Mouse (Mus musculus) small intestine, adult 2 months (tissue): ENCODE measurements around the gene Gm2026. TPM values are rescaled to one million over a fixed set of nuclear protein-coding genes. Genes with fewer than 3 reads are reported as not detected.
"Not testable (repeated sequence)": the region's sequence is repeated elsewhere in the genome, so short reads cannot be mapped to it uniquely, and the experiment has no call there.

Experiments used
- H3K27ac ChIP-seq: fragments of 200-500 bp; 2 replicates; pipeline ENCODE4 v1.5.1; 2012; ENCODE audit warnings: low read depth, low read length, control low read depth, inconsistent platforms; ENCODE audit not compliant: insufficient read depth
- H3K27me3 ChIP-seq: fragments of 200-500 bp; 2 replicates; pipeline ENCODE4 v1.6.1; 2012; ENCODE audit warnings: mild to moderate bottlenecking, moderate library complexity, low read length, inconsistent platforms; ENCODE audit not compliant: control insufficient read depth, insufficient read depth
- H3K36me3 ChIP-seq: fragments of 200-500 bp; 2 replicates; pipeline ENCODE4 v1.6.1; 2012; ENCODE audit warnings: mild to moderate bottlenecking, low read length, control low read depth, inconsistent platforms; ENCODE audit not compliant: control insufficient read depth, insufficient read depth
- H3K4me1 ChIP-seq: fragments of 200-500 bp; 2 replicates; pipeline ENCODE4 v1.6.1; 2012; ENCODE audit warnings: low read length, inconsistent platforms, mixed read lengths; ENCODE audit not compliant: control insufficient read depth, insufficient read depth, insufficient read length
- H3K4me3 ChIP-seq: fragments of 200-500 bp; 2 replicates; pipeline ENCODE4 v1.5.1; 2012; ENCODE audit warnings: low read depth, mild to moderate bottlenecking, control low read depth, inconsistent platforms, low read length, moderate library complexity
- WGBS: fragments of 180-500 bp; shearing (Covaris S2); methylation state at CpG from one replicate; pipeline ENCODE4 v1.1.7; 2018; 5-methylcytosine and 5-hydroxymethylcytosine counted together
- polyA plus RNA-seq: library from polyadenylated mRNA; depleted of rRNA; stranded (reverse); fragments of >200 nt; gene quantifications from 2 replicates; pipeline ENCODE4 v1.2.3, GENCODE M21; 2012; rRNA removed

Gm2026 gene
- polyA plus RNA-seq, result not detected in 2 replicates

DNA sequence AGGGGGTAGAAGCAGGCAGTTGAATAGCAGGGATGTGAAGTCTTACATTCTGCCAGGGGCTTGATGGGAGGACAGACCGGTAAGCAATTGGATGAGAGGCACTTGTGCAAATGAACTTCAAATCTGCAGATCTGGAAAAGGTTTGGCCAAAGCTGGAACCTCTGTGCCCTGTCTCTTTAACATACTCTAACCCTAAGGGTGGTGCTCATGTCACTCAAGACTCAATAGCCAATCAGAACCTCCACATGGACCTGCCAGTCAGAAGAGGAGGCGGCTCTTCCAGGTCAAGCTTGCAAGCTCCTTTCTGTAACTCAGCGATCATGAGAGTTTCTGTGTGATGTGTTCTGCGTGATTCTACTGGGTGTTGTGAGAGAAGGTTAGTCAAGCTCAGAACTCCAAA lies at the start of gene Gm2026:
Gm2026 (plus strand) TSS at position 301 of the 400 bp plus-strand sequence.
- not testable (repeated sequence) for H3K36me3 ChIP-seq, H3K27me3 ChIP-seq, H3K4me3 ChIP-seq, H3K27ac ChIP-seq, H3K4me1 ChIP-seq
- WGBS, result no CpG with 5 or more reads among the region's 4 CpGs

DNA sequence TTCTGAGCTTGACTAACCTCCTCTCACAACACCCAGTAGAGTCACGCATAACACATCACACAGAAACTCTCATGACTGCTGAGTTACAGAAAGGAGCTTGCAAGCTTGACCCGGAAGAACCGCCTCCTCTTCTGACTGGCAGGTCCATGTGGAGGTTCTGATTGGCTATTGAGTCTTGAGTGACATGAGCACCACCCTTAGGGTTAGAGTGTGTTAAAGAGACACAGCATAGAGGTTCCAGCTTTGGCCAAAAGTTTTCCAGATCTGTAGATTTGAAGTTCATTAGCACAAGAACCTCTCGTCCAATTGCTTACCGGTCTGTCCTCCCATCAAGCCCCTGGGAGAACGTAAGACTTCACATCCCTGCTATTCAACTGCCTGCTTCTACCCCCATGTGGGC lies 34.1 kb upstream of the Gm2026 start, which contains the start of gene Zfp966:
Zfp966 (minus strand) TSS at position 101 of the 400 bp plus-strand sequence.
- H3K36me3 ChIP-seq, H3K4me3 ChIP-seq, H3K27ac ChIP-seq, H3K4me1 ChIP-seq, H3K27me3 ChIP-seq: not testable (repeated sequence)
- no CpG with 5 or more reads among the region's 6 CpGs for WGBS

Other genes with a start within 250 kb of the Gm2026 start
- not detected in 2 replicates for gene Gm2007, start 223.8 kb upstream of the Gm2026 start, polyA plus RNA-seq
- gene Gm14288, start 164.2 kb upstream of the Gm2026 start, polyA plus RNA-seq, result 0.15 and 0.18 TPM in 2 replicates
- gene Gm6710, start 96.1 kb upstream of the Gm2026 start, polyA plus RNA-seq, result 0.42 TPM in 1 of 2 replicates, not detected in the other
- gene Zfp966, start 34.2 kb upstream of the Gm2026 start, polyA plus RNA-seq, result 0.20 TPM in 1 of 2 replicates, not detected in the other
- gene Gm2004, start 184.5 kb downstream of the Gm2026 start, polyA plus RNA-seq, result not detected in 2 replicates